Mouse (Mus musculus) G1E (cell line): ENCODE measurements around the gene Srpk2.

Experiments used
- CTCF ChIP-seq: IDR thresholded peaks from 2 replicates; pipeline ENCODE4 v1.5.1; 2012; ENCODE audit warnings: low read depth, low read length, inconsistent platforms, mixed read lengths
- GATA1 ChIP-seq: IDR thresholded peaks from 2 replicates; pipeline ENCODE4 v1.6.1; 2012; ENCODE audit warnings: borderline replicate concordance, low read length, inconsistent platforms, mixed read lengths
- POLR2AphosphoS5 ChIP-seq: IDR thresholded peaks from 2 replicates; pipeline ENCODE4 v1.6.1; 2012; ENCODE audit warnings: low read depth, low read length, inconsistent platforms; ENCODE audit not compliant: insufficient replicate concordance

DNA sequence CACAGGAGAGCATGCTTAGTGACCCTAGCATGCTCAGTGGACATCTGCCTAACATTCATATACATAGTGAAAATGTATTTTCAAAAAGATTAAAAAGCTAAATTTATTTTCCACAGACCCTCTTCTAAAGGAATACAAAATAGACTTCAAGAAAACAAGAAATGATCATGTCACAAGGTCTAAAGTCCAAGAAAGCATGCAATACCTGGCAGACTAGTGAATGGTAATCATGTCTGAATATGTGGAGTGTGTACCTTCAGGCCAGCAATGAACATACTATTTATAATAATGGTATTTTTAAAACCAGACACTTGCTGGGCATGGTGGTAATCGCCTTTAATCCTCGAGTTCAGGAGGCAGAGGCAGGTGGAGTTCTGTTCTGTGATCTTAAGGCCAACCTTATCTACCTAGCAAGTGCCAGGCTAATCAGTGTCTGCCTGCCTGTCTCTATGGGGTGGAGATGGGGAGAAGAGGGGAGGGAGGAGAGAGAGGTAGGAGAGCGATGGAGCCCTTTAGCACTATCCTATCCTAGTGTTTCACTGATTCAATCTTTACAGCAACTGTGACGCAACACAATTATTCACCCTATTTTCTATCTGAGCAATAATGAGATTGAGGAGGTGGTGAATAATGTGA, 106.0 kb downstream of the Srpk2 start:
- TF ChIP-seq CTCF (no peak), POLR2AphosphoS5 (no peak), GATA1 (no peak)
